Mouse (Mus musculus) embryonic stem cell, embryonic (primary cell): ENCODE results near the gene Alox5ap.

ENCODE experiments used
- CTCF ChIA-PET, 4 experiments: fragments of 300-600 bp in 2 of 4; fragments of 350-600 bp in 2 of 4; sonication (Branson Sonifier 250); formaldehyde crosslinking; loops; one replicate each; lab custom pipeline; 2022; ENCODE audit warnings: inconsistent platforms in 2 of 4; lab: Charles Lee
- POLR2A ChIA-PET, 4 experiments: fragments of 300-600 bp in 2 of 4; fragments of 350-600 bp in 2 of 4; sonication (Branson Sonifier 250); formaldehyde crosslinking; loops; one replicate each; lab custom pipeline; 2022; ENCODE audit warnings: antibody characterized with exemption in 4 of 4, inconsistent platforms in 1 of 4; lab: Charles Lee

The Alox5ap gene

GRCm38 (mm10) chr5:149247047-149247904 is 17.3 kb upstream of the Alox5ap start:
- CTCF ChIA-PET: interaction anchor here in 2 of 4 experiments (0.5 to 1.5 kb wide), 4 partner anchors 14 to 15 kb away, joined by 3 to 7 read pairs (median 4); no protein-coding TSS in a partner anchor
- POLR2A ChIA-PET: interaction anchor here in 2 of 4 experiments (0.6 to 2.4 kb wide), 7 partner anchors 11 to 233 kb away, joined by 3 to 7 read pairs (median 4); partner anchors contain the start of genes Hmgb1 (in 2 of the 2) and Uspl1 (in 2 of the 2)

- ChIA-PET POLR2A (interaction anchor here in 1 of 4 experiments (0.6 kb wide), 1 partner anchor 387 kb away, joined by 3 read pairs; no protein-coding TSS in a partner anchor), CTCF (interaction anchor here in 2 of 4 experiments (0.6 to 2.6 kb wide), 3 partner anchors 9 to 821 kb away, joined by 3 to 7 read pairs (median 5); no protein-coding TSS in a partner anchor)
These were observed 12.3 kb upstream of the Alox5ap start for GRCm38 (mm10) chr5:149252303-149252702.

- CTCF ChIA-PET: interaction anchor here (0.6 to 2.6 kb wide), 7 partner anchors 8 to 1356 kb away, joined by 3 to 7 read pairs (median 4); no protein-coding TSS in a partner anchor
- POLR2A ChIA-PET: interaction anchor here in 2 of 4 experiments (0.6 to 1.0 kb wide), 6 partner anchors 8 to 416 kb away, joined by 3 to 5 read pairs (median 3); no protein-coding TSS in a partner anchor
These were observed 11.1 kb upstream of the Alox5ap start for GRCm38 (mm10) chr5:149253491-149253890.

GRCm38 (mm10) chr5:149255522-149255921 is 9.0 kb upstream of the Alox5ap start:
- POLR2A ChIA-PET: no interaction called here
- CTCF ChIA-PET: no interaction called here

GRCm38 (mm10) chr5:149257518-149258281 is 6.9 kb upstream of the Alox5ap start:
- POLR2A ChIA-PET: interaction anchor here in 1 of 4 experiments (1.0 kb wide), 1 partner anchor 73 kb away, joined by 3 read pairs; the partner anchor contains the start of genes Hmgb1 and Uspl1
- CTCF ChIA-PET: no interaction called here

- ChIA-PET CTCF (interaction anchor here (0.5 to 1.6 kb wide), 7 partner anchors 15 to 1020 kb away, joined by 3 to 5 read pairs (median 3); partner anchors contain the start of genes Hmgb1 (in 1 of the 4) and Uspl1 (in 1 of the 4)), POLR2A (interaction anchor here in 3 of 4 experiments (0.6 to 1.6 kb wide), 12 partner anchors 9 to 221 kb away, joined by 3 to 5 read pairs (median 3); partner anchors contain the start of genes Hmgb1 (in 1 of the 3) and Uspl1 (in 1 of the 3))
These were observed 5.5 kb upstream of the Alox5ap start for GRCm38 (mm10) chr5:149259093-149259492.

GRCm38 (mm10) chr5:149261449-149261848 is 3.1 kb upstream of the Alox5ap start:
- ChIA-PET CTCF (interaction anchor here (0.5 to 2.0 kb wide), 57 partner anchors 8 to 1467 kb away, joined by 3 to 19 read pairs (median 4); partner anchors contain the start of gene Medag (in 2 of the 4)), POLR2A (interaction anchor here in 2 of 4 experiments (0.5 to 1.5 kb wide), 10 partner anchors 8 to 209 kb away, joined by 3 to 4 read pairs (median 3); partner anchors contain the start of genes Hmgb1 (in 1 of the 2) and Uspl1 (in 1 of the 2))

GRCm38 (mm10) chr5:149261866-149262265 is 2.7 kb upstream of the Alox5ap start:
- POLR2A ChIA-PET: interaction anchor here in 2 of 4 experiments (0.5 to 1.5 kb wide), 10 partner anchors 8 to 209 kb away, joined by 3 to 4 read pairs (median 3); partner anchors contain the start of genes Hmgb1 (in 1 of the 2) and Uspl1 (in 1 of the 2)

GRCm38 (mm10) chr5:149264878-149265279 is 312 bp downstream of the Alox5ap start:
- CTCF ChIA-PET: no interaction called here

More at GRCm38 (mm10) chr5:149261866-149262265, 2.7 kb upstream of the Alox5ap start:
- CTCF ChIA-PET: interaction anchor here (0.5 to 2.0 kb wide), 61 partner anchors 8 to 1468 kb away, joined by 3 to 19 read pairs (median 4); partner anchors contain the start of gene Medag (in 2 of the 4)

GRCm38 (mm10) chr5:149266761-149267221 is 2.2 kb downstream of the Alox5ap start:
- POLR2A ChIA-PET: interaction anchor here in 2 of 4 experiments (1.1 to 1.5 kb wide), 2 partner anchors 21 to 154 kb away, joined by 3 to 5 read pairs; no protein-coding TSS in a partner anchor
- CTCF ChIA-PET: no interaction called here

More at GRCm38 (mm10) chr5:149264878-149265279, 312 bp downstream of the Alox5ap start:
- POLR2A ChIA-PET: no interaction called here

GRCm38 (mm10) chr5:149267493-149267892 is 2.9 kb downstream of the Alox5ap start:
- ChIA-PET CTCF (interaction anchor here in 1 of 4 experiments (0.6 kb wide), 1 partner anchor 68 kb away, joined by 3 read pairs; no protein-coding TSS in a partner anchor), POLR2A (interaction anchor here in 2 of 4 experiments (1.1 to 1.6 kb wide), 4 partner anchors 9 to 156 kb away, joined by 3 to 5 read pairs (median 4); no protein-coding TSS in a partner anchor)

- CTCF ChIA-PET: interaction anchor here in 3 of 4 experiments (0.5 to 2.1 kb wide), 6 partner anchors 9 to 306 kb away, joined by 3 to 11 read pairs (median 6); no protein-coding TSS in a partner anchor
These were observed 6.7 kb downstream of the Alox5ap start for GRCm38 (mm10) chr5:149271291-149271690.

GRCm38 (mm10) chr5:149272535-149272934 is 8.0 kb downstream of the Alox5ap start:
- POLR2A ChIA-PET: interaction anchor here in 1 of 4 experiments (0.6 kb wide), 1 partner anchor 484 kb away, joined by 3 read pairs; no protein-coding TSS in a partner anchor
- CTCF ChIA-PET: interaction anchor here in 3 of 4 experiments (0.6 to 2.3 kb wide), 4 partner anchors 11 to 238 kb away, joined by 3 to 9 read pairs (median 6); no protein-coding TSS in a partner anchor

More at GRCm38 (mm10) chr5:149271291-149271690, 6.7 kb downstream of the Alox5ap start:
- POLR2A ChIA-PET: interaction anchor here in 2 of 4 experiments (0.6 to 1.0 kb wide), 2 partner anchors 9 to 10 kb away, joined by 3 read pairs; no protein-coding TSS in a partner anchor

GRCm38 (mm10) chr5:149274390-149275104 is 10.0 kb downstream of the Alox5ap start:
- ChIA-PET CTCF (interaction anchor here (0.6 to 3.5 kb wide), 13 partner anchors 13 to 309 kb away, joined by 3 to 19 read pairs (median 4); no protein-coding TSS in a partner anchor), POLR2A (interaction anchor here in 1 of 4 experiments (0.6 kb wide), 1 partner anchor 222 kb away, joined by 5 read pairs; no protein-coding TSS in a partner anchor)

- CTCF ChIA-PET: interaction anchor here (0.5 to 3.5 kb wide), 10 partner anchors 13 to 310 kb away, joined by 3 to 19 read pairs (median 3); no protein-coding TSS in a partner anchor
These were observed 10.5 kb downstream of the Alox5ap start for GRCm38 (mm10) chr5:149275105-149275494.

GRCm38 (mm10) chr5:149277529-149277928 is 13.0 kb downstream of the Alox5ap start:
- POLR2A ChIA-PET: interaction anchor here in 3 of 4 experiments (1.0 to 2.1 kb wide), 5 partner anchors 95 to 246 kb away, joined by 3 to 6 read pairs (median 3); no protein-coding TSS in a partner anchor
- CTCF ChIA-PET: interaction anchor here (0.5 to 3.5 kb wide), 14 partner anchors 15 to 1366 kb away, joined by 3 to 19 read pairs (median 4); partner anchors contain the start of gene Medag (in 1 of the 4)

More at GRCm38 (mm10) chr5:149275105-149275494, 10.5 kb downstream of the Alox5ap start:
- POLR2A ChIA-PET: no interaction called here
